Mouse (Mus musculus) gastrocnemius, postnatal 25 days (tissue): ENCODE results near the gene Fam219a. TPM values are rescaled to one million over a fixed set of nuclear protein-coding genes. Genes with fewer than 3 reads are reported as not detected.

Experiments used
- DNase-seq: peaks from one replicate; pipeline ENCODE4 v3.0.0; 2022
- total RNA-seq, 2 experiments: library from RNA; stranded (reverse); gene quantifications; 1 replicate in 1 of 2; 2 replicates in 1 of 2; pipeline ENCODE4 v1.2.3; 2021

Fam219a gene
- total RNA-seq, 2 experiments from 2014 or later = 17.1 to 17.4 TPM

GRCm38 (mm10) chr4:41554994-41555663 lies 14.2 kb downstream of the Fam219a start:
- peak; percentile 72 for DNase-seq

DNA sequence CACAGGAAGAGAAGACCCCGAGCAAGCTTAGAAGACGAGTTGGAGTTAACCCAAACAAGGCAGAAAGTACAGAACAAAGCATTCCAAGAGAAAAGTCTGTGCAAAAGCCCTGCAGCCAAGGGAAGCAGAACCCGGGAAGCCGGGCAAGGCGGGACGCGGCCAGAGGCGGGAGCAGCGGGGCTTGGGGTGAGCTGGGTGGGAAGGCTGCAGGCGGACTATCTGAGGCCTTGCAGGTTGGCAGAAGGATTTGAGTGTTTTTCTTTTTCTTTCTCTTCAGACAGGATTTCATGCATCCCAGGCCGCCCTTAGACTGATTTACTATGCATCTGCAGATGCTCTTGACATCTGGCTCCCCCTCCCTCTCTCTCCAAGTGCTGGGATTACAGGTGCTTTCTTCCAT lies 16.2 kb downstream of the Fam219a start:
- DNase-seq = no peak

DNA sequence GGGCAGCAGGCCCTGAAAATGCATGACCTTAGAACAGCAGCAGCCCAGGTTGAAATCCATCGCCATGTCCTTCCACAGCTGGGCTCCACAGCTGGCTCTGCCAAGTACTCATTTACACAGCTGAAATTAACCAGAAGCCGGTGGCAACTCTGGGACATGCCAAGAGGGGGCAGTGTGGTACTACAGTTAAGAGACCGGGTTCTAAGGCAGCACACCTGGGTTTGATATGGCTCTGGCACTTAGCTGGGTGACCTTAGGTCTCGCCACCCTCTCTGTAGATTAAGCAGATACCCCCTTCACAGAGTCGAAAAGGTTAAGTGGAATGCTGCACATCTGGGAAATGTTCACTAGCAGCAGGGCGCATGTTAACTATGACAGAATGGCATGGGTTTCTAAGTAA lies 16.8 kb downstream of the Fam219a start:
- peak; percentile 67 for DNase-seq

DNA sequence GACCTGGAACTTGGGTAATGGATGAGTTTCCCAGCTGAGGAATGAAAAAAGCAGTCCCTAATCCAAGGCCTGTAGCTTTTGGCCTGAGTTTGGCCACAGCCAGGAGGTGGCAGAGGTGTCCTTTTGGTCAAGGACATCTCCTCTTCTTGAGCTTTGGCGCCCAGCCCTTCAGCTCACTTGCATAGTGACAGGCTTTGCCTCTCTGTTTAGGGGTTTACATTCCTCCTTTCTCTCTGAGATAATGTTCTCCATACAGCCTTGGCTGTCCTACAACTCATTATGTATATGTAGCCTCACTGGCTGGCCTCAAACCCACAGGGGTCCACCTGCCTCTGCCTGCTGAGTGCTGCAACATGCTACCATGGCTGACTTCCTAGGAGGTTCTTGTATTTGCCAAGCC lies 22.3 kb downstream of the Fam219a start:
- DNase-seq = no peak

DNA sequence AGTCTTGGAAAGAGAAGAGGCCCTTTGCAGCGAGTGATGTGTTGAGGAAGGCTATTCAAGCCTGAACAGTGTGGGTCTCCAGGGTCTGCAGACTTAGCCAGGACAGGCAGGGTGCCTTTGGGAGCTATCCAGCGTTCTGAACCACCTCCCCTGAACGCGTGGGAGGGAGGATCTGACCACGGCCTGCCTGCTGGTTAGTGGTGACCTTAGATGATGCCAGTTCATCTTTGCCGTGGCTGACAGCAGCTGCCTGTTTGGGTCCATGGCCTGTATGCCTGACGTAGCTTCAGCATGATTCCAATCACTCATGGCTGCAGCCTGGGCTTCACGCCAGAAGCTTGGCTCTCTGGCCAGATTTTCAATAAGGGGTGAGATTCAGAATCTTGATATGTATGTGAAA lies 23.4 kb downstream of the Fam219a start:
- peak; percentile 10 for DNase-seq

DNA sequence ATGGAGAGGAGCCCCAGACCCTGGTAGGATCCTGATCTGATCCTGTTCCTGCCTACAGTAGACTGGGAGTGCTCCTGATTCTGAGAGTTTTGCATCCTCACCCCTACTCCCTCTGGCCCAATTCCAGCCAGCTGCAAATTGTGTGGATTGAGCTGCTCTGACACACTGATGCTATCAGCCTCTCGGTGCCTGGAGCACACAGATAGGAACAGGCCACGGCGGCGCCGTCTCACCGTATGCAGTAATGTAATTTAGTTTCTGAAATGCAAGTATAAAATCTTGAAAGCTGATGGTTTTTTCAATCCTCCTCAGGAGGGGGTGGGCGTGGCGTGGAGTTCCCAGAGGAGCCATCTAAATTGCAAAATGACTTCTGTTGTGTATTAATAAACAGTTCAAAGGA lies 27.2 kb downstream of the Fam219a start:
- DNase-seq = no peak

- no peak for DNase-seq
Measured at GRCm38 (mm10) chr4:41534866-41535265, 34.5 kb downstream of the Fam219a start.

GRCm38 (mm10) chr4:41532420-41532819 lies 36.9 kb downstream of the Fam219a start:
- DNase-seq = no peak

- peak; percentile 83 for DNase-seq
Measured at GRCm38 (mm10) chr4:41527996-41528395, 41.3 kb downstream of the Fam219a start.

GRCm38 (mm10) chr4:41527076-41527475 lies 42.3 kb downstream of the Fam219a start:
- no peak for DNase-seq

DNA sequence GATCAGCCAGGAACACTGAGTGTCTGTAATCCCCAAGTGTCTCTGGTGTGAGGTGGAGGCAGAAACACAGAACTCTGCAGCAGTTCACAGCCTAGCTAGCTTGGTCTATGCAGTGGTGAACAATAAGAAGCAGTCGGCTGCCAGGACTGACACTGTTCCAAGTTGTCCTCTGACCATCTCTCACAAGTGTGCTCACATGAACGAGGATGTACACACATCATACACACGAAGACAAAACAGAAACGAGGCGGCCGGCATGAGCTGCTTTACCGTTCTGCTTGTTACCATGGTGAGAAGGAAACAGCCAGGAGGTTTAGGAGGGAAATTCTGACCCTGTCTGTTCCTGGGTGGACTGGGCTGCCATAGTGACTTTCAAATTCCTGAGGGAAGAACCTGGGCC lies 42.8 kb downstream of the Fam219a start:
- no peak for DNase-seq

DNA sequence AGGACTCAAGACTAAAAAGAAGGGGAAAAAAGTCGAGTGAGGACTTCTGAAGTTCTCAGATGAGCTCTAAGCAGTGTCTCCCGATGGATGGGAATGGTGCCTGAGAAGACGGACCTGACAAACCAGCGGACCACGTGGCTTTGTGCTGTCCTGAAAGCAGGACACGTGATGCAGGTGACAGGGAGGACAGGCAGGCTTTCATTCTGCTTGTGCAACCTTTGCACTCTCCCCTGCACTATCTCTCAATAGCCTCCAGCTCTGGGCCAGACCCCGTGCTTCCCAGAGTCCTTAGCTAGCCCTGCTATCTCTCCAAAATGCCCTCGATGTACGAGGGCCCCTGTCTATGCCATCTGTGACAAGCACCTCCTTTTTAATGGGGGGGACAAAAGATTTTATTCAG lies 44.5 kb downstream of the Fam219a start:
- DNase-seq = no peak

GRCm38 (mm10) chr4:41523839-41524238 lies 45.5 kb downstream of the Fam219a start:
- no peak for DNase-seq

DNA sequence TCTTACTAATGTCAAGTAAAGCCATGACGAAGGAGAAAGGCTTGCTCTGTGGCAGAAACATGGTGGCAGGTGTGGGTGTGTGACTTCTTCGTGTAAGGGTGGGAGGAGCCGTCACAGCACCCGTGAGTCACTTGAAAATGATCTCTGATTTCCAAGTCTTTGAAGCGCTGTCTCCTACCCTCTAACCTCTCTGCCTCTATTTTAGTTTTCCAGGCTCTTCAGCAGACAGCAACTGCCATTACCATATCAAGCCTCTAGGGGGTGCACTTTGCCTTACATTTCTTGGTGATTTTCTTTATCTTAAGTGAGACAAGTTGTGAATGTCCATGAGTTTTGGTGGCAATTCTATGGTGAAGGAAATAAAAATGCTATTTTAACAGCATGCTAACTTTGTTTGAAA lies 46.5 kb downstream of the Fam219a start:
- no peak for DNase-seq

GRCm38 (mm10) chr4:41522136-41522535 lies 47.2 kb downstream of the Fam219a start:
- DNase-seq = no peak

GRCm38 (mm10) chr4:41520641-41521040 lies 48.7 kb downstream of the Fam219a start:
- DNase-seq = no peak

DNA sequence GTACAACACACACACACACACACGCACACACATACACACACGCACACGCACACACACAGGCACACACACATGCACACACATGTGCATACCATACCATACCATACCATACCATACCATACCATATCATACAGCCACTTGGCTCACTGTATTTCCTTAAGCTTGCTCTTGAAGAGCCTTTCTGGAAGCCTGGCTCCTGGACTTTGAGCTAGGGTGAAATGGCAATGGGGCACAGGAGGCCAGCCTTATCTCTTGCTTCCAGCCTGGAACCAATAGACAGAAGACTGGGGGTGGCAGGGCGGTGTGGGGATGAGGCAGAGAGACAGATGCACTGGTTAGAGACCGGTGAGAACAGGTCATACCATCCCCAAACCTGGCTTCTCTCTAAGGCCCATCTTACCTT lies 50.1 kb downstream of the Fam219a start:
- DNase-seq = no peak

DNA sequence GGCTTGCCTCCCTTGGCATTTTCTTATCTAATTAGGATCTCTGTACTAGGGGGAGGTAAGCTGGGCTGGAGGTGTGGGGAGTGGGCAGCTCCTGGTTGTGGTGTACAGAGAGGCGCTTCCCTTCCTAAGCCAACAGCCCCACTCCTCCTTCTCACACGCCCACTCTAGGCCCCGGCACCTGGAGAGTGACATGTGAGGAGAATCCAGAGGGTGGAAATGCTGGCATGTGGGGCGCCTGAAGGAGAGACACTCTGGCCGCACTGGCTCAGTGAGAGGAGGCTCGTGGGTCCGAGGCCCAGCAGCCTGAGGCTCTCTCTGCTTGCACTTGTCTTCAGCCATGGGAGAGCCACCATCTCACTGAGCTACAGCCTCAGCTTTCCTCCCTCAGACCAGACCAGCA lies 51.0 kb downstream of the Fam219a start:
- no peak for DNase-seq

DNA sequence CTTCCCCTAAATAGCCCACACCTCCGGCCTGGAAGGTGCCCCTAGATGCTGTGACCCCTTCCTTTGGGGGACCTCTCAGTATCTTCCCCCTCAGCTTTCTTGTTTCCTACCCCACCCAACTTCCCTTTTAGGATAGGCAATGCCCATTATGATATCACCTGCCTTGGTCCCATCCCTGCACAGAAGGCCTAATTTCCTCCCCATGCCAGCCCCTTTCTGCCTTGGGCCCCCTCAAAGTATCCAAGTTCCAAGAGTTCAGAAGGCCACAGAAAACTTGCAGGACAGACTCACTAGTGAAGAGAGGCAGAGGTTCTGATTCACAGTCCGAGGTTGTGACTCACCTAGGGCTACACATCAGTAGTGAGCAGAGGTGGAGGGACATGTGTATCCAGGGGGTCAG lies 52.1 kb downstream of the Fam219a start, which contains the start of gene 1110017D15Rik:
1110017D15Rik (minus strand) TSS at position 101 of the 400 bp plus-strand sequence.
- DNase-seq = no peak

DNA sequence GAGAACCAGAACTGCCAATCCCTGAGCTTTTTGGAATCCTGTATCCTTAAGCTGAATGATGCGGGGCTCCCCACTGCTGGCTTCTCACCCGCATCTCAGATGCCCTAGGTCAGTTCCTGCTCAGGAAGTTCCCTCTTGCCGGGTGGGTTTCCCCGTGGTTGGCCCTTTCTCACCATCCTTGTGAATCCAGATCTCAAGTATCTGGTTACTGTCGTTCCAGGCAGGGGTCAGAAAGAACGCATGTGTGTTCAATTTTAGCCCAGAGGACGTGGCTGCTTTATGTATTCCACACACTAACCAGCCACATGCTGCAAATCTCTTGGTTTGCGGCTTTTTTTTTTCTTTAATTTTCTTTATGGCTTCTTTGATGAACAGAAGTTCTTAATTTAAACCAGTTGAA lies 55.6 kb downstream of the Fam219a start:
- no peak for DNase-seq

- DNase-seq = no peak
Measured at GRCm38 (mm10) chr4:41513309-41513708, 56.0 kb downstream of the Fam219a start.

- no peak for DNase-seq
Measured at GRCm38 (mm10) chr4:41507998-41508397, 61.3 kb downstream of the Fam219a start.

DNA sequence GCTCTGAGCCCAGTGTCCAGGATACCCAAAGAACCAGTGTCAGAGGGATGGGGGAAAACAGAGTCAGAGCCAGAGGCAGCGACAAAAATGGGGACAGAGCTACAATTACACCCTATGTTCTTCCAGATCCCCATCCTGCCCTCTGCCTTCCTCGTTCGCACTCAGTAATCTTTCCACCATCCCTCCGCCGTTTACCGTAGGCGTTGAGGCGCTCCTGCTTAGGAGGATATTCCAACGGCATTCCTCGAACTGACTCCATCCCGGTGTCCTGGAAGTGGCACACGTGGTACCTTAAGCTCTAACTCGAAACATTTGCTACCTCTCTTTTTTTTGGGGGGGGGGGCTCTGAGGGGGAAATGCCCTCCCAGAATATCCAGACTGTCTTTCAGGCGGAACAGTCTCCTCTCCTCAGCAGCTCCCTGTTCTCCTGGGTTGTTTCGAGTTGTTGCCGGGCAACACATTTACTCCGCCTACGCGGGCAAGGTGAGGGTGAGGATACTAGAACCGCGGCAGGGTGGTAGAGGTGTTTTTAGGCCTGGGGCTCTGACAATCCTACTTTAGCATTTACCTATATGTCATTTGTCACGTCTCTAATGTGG lies 61.9 kb downstream of the Fam219a start:
- DNase-seq = no peak

GRCm38 (mm10) chr4:41506906-41507305 lies 62.4 kb downstream of the Fam219a start:
- peak; percentile 85 for DNase-seq
